Mouse (Mus musculus) heart, embryonic 12.5 days (tissue): ENCODE measurements around the gene Mettl11b. TPM values are rescaled to one million over a fixed set of nuclear protein-coding genes. Genes with fewer than 3 reads are reported as not detected.

Experiments
- ATAC-seq: fragments of 200-750 bp; cut with Nextera tagmentation; 2 replicates; pipeline ENCODE4 v1.8.0; 2017; ENCODE audit warnings: moderate TSS enrichment, moderate library complexity; ENCODE audit not compliant: insufficient number of reproducible peaks, low FRiP score
- H3K27ac ChIP-seq: fragments of 300-500 bp; sonication (generic); 2 replicates; pipeline ENCODE4 v1.5.1; 2016; ENCODE audit warnings: mild to moderate bottlenecking, moderate library complexity; ENCODE audit not compliant: poor library complexity, severe bottlenecking
- H3K27me3 ChIP-seq: fragments of 300-500 bp; sonication (generic); replicated peaks from 2 replicates; pipeline ENCODE4 v1.6.1; 2016; ENCODE audit warnings: mild to moderate bottlenecking, moderate library complexity
- H3K36me3 ChIP-seq: fragments of 300-500 bp; sonication (generic); 2 replicates; pipeline ENCODE4 v1.6.1; 2016; ENCODE audit warnings: mild to moderate bottlenecking, moderate library complexity
- H3K4me1 ChIP-seq: fragments of 300-500 bp; sonication (generic); replicated peaks from 2 replicates; pipeline ENCODE4 v1.6.1; 2016; ENCODE audit warnings: mild to moderate bottlenecking
- H3K4me2 ChIP-seq: fragments of 300-500 bp; sonication (generic); 2 replicates; pipeline ENCODE4 v1.6.1; 2016; ENCODE audit warnings: mild to moderate bottlenecking, moderate library complexity
- H3K4me3 ChIP-seq: fragments of 300-500 bp; sonication (generic); 2 replicates; pipeline ENCODE4 v1.5.1; 2016; ENCODE audit warnings: mild to moderate bottlenecking
- H3K9ac ChIP-seq: fragments of 300-500 bp; sonication (generic); 2 replicates; pipeline ENCODE4 v1.6.1; 2016; ENCODE audit warnings: mild to moderate bottlenecking, moderate library complexity
- H3K9me3 ChIP-seq: fragments of 300-500 bp; sonication (generic); replicated peaks from 2 replicates; pipeline ENCODE4 v1.6.1; 2016; ENCODE audit warnings: mild to moderate bottlenecking, moderate library complexity
- WGBS: fragments of 180-500 bp; shearing (Covaris S2); methylation state at CpG from one replicate; pipeline ENCODE4 v1.1.7; 2016; 5-methylcytosine and 5-hydroxymethylcytosine counted together
- polyA plus RNA-seq: library from polyadenylated mRNA; unstranded; fragments of >200 nt; fragmentation: Nextera tagmentation; extraction: Ambion mirVana; gene quantifications from 2 replicates; pipeline ENCODE4 v1.2.1, GENCODE M21; 2016

Mettl11b gene
- polyA plus RNA-seq, 1 experiment from 2014 or later = 0.13 TPM

DNA sequence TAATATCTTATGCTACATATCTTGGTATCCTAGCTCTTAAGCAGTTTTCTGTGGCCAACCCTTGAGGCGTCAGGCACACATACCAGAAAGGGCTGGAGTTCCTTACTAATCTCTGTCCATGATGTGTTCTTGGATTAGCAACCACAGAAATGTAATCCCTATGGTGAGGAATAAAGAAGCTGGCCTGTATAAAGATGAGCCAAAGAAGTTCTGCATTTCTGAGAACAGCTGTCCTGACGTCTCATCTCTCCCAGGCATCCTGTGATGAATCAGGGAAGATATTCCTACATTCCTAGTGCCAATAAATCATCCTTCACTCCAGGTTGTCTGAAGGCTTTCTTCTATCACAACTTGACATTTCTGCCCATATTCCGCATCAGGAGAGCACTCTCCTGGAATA is 33.2 kb downstream of the Mettl11b start:
- ATAC-seq = no peak
- no peak overlapping the region for H3K4me3 ChIP-seq
- no peak overlapping the region for H3K4me2 ChIP-seq
- H3K27me3 ChIP-seq = no peaks in the 10 kb centered on the region
- no peak overlapping the region for H3K9ac ChIP-seq
- no peaks in the 10 kb centered on the region for H3K9me3 ChIP-seq
- WGBS = 73% methylated on average over 3 of the region's 3 CpGs
- no peaks in the 10 kb centered on the region for H3K36me3 ChIP-seq
- H3K27ac ChIP-seq = no peak overlapping the region
- no peaks in the 10 kb centered on the region for H3K4me1 ChIP-seq

DNA sequence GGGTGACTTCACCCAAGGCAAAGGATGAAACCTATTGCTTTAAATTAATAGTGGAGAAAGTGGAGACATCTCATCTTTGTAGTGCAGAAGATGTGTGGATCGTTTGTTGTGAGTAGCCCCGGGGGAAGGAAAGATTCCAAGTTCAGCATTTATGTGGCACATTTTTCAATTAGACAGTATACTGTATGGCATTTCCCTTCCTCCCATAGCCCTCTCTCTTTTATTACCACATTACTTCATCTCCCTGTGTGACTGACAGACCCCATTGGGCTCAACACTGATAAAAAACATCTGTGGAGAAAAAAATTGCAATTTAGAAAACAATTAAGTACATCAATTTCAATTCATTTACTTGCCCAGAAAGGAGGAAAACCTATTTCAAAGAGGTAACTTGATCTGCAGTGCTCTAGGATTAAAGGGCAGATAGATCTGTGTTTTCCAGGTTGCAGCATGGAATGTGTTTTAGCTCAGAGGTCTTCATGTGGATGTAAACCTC is 42.0 kb downstream of the Mettl11b start:
- no peak overlapping the region for H3K9ac ChIP-seq
- H3K4me3 ChIP-seq = no peak overlapping the region
- ATAC-seq = no peak
- no peak overlapping the region for H3K27ac ChIP-seq
- H3K4me1 ChIP-seq = no peaks in the 10 kb centered on the region
- H3K9me3 ChIP-seq = no peaks in the 10 kb centered on the region
- no peaks in the 10 kb centered on the region for H3K36me3 ChIP-seq
- no peak overlapping the region for H3K4me2 ChIP-seq
- WGBS = 68% methylated on average over 2 of the region's 2 CpGs
- no peaks in the 10 kb centered on the region for H3K27me3 ChIP-seq

DNA sequence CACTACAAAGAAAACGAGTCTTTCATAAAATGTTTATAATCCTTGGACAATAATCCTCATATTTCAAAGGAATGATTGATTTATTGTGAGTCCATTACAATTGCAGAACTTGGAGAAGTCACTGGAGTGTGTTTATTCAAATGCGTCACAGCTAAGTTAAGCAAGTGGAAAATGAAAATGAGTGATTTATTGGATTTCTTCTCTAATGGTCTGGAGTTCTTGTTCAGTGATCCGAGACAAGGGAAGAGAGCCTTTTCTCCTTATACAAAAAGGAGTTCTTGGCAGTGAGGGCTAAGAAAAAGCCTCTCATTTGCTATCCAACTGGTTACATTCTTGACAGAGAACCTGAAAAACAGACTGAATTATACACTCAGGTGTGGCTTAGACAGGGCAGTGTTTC is 42.9 kb downstream of the Mettl11b start:
- Histone ChIP-seq H3K4me2 (no peak overlapping the region), H3K27me3 (no peaks in the 10 kb centered on the region), H3K36me3 (no peaks in the 10 kb centered on the region), H3K27ac (no peak overlapping the region), H3K9ac (no peak overlapping the region), H3K9me3 (no peaks in the 10 kb centered on the region), H3K4me1 (no peaks in the 10 kb centered on the region), H3K4me3 (no peak overlapping the region)
- ATAC-seq = no peak
- WGBS = 74% methylated on average over 3 of the region's 3 CpGs

DNA sequence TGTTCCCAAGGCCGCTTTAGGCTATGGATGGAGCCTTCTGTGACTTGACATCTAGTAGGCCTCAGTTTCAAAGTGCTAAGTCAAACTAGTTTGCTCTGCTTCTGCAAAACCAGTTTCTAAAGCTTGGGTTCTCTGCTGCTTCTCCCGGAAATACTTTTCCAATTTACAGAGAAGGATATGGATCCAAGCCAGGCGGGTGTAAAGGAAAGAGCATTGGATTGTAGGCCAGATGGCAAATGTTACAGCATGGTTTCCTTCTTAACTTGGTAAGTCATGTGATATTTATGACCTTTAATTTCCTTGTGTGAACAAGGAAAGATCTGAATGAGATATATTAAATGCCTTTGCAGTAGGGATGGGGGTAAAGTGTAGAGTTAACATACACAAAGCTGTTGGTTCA is 52.2 kb downstream of the Mettl11b start:
- Histone ChIP-seq H3K9me3 (no peaks in the 10 kb centered on the region), H3K4me3 (no peak overlapping the region), H3K36me3 (no peaks in the 10 kb centered on the region), H3K4me2 (no peak overlapping the region), H3K27ac (no peak overlapping the region), H3K4me1 (no peaks in the 10 kb centered on the region), H3K27me3 (no peaks in the 10 kb centered on the region), H3K9ac (no peak overlapping the region)
- ATAC-seq = no peak
- 81% methylated on average over 3 of the region's 3 CpGs for WGBS

DNA sequence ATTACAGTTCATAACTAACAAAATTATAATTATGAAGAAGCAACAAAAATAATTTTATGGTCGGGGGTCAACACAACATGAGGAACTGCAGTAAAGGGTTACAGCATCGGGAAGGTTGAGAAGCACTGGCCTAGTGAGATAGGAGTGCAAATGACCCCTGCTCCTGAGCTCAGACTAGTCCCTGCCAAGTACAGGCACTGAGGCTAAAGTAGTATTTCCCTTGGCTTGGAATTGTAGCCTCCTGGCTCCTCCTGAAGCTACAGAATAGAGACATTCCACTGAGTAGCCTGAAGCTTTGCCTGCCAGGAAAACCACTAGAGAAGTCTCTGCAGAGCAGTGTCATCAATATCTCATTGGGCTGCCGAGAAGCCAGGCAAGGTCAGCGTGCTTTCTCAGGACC is 53.7 kb downstream of the Mettl11b start:
- Histone ChIP-seq H3K9ac (no peak overlapping the region), H3K27ac (no peak overlapping the region), H3K27me3 (no peaks in the 10 kb centered on the region), H3K36me3 (no peaks in the 10 kb centered on the region), H3K4me2 (no peak overlapping the region), H3K4me1 (no peaks in the 10 kb centered on the region), H3K9me3 (no peaks in the 10 kb centered on the region), H3K4me3 (no peak overlapping the region)
- no peak for ATAC-seq
- WGBS = 74% methylated on average over 4 of the region's 4 CpGs

DNA sequence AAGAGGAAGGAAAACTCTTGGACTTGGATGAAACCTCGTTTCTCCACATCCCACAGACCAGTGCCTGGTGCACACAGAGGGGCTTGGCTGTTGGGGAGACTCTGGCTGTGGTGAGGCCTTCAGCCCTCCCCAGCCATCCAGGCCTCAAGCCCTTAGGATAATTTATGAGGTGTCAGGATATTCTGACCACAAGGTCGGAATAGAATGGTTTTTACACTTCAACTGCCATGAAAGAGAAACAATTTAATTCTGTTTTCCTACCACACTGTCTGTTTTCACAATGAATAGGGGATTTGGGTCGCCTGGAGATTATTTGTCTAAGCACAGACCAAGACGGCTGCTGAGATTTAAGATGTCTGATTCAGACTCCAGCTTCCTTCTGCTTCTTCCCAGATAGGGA is 54.3 kb downstream of the Mettl11b start:
- no peaks in the 10 kb centered on the region for H3K27me3 ChIP-seq
- no peak for ATAC-seq
- H3K9me3 ChIP-seq = no peaks in the 10 kb centered on the region
- no peaks in the 10 kb centered on the region for H3K36me3 ChIP-seq
- H3K4me2 ChIP-seq = no peak overlapping the region
- H3K4me1 ChIP-seq = no peaks in the 10 kb centered on the region
- H3K9ac ChIP-seq = no peak overlapping the region
- 43% methylated on average over 4 of the region's 4 CpGs for WGBS
- H3K4me3 ChIP-seq = no peak overlapping the region
- no peak overlapping the region for H3K27ac ChIP-seq

DNA sequence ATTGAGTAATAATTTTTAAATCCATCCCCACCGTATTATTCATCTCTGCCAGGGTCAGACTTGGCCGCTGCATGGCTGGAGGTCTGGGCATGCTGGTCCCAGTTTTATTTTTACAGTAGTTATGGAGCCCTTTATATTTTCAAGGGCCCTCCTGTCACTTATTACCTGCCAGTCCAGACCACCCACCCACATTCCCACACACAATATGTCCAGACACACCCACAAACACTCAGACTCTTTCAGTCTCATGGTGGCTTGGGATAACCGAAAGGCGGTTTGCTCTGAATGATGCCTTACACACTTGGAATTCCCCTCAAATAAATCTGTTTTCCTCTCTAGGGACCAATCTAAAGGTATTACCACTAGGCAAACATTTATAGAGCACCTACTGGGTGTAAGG is 55.1 kb downstream of the Mettl11b start:
- Histone ChIP-seq H3K4me2 (no peak overlapping the region), H3K4me3 (no peak overlapping the region), H3K27ac (no peak overlapping the region), H3K36me3 (no peaks in the 10 kb centered on the region), H3K4me1 (no peaks in the 10 kb centered on the region), H3K9ac (no peak overlapping the region), H3K27me3 (no peaks in the 10 kb centered on the region), H3K9me3 (no peaks in the 10 kb centered on the region)
- ATAC-seq = no peak
- 89% methylated on average over 4 of the region's 4 CpGs for WGBS

DNA sequence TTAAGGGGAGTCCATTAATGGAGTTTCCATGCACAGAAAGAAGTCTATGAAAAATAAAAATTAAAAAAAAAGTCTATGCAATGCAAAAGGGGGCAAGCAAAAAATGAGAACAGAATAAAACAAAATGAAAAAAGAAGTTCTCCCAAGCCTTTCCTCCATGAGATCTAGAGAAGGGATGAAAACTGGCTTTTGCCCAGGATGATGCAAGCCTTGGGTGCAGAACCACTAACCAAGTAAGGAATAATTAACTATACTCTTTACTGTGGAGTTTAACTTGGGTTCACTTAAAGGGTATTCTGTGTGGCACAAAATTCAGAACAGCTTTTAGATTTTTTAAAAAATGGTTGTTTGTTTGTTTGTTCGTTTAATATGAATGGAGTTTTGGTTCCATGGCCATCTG is 62.6 kb downstream of the Mettl11b start:
- H3K9ac ChIP-seq = no peak overlapping the region
- no peaks in the 10 kb centered on the region for H3K27me3 ChIP-seq
- H3K4me2 ChIP-seq = no peak overlapping the region
- ATAC-seq = no peak
- no peaks in the 10 kb centered on the region for H3K36me3 ChIP-seq
- 71% methylated on average over 1 of the region's 1 CpGs for WGBS
- H3K4me1 ChIP-seq = no peaks in the 10 kb centered on the region
- H3K9me3 ChIP-seq = no peaks in the 10 kb centered on the region
- H3K4me3 ChIP-seq = no peak overlapping the region
- no peak overlapping the region for H3K27ac ChIP-seq

DNA sequence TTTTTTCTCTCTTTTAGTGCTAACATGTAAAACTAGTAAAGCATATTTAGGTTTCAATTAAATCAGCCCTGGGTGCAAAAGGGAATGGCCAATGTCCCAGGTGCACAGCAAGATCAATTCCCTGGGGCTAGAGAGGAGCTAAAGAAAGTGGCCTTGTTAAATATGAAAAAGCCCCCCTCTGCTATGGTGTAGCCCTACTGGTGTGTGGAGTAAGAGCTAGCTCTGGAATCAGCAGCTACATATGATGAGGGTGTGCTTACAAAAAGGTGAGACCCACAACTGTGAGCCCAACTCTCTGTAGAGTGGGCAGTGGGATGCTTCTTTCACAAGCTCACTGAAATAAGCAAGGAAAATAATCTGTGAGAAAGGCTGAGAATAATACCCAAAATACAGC is 66.5 kb downstream of the Mettl11b start:
- no peak overlapping the region for H3K4me3 ChIP-seq
- no peaks in the 10 kb centered on the region for H3K36me3 ChIP-seq
- no peaks in the 10 kb centered on the region for H3K27me3 ChIP-seq
- no peak overlapping the region for H3K9ac ChIP-seq
- ATAC-seq = no peak
- no peak overlapping the region for H3K27ac ChIP-seq
- H3K4me2 ChIP-seq = no peak overlapping the region
- H3K9me3 ChIP-seq = no peaks in the 10 kb centered on the region
- H3K4me1 ChIP-seq = no peaks in the 10 kb centered on the region

DNA sequence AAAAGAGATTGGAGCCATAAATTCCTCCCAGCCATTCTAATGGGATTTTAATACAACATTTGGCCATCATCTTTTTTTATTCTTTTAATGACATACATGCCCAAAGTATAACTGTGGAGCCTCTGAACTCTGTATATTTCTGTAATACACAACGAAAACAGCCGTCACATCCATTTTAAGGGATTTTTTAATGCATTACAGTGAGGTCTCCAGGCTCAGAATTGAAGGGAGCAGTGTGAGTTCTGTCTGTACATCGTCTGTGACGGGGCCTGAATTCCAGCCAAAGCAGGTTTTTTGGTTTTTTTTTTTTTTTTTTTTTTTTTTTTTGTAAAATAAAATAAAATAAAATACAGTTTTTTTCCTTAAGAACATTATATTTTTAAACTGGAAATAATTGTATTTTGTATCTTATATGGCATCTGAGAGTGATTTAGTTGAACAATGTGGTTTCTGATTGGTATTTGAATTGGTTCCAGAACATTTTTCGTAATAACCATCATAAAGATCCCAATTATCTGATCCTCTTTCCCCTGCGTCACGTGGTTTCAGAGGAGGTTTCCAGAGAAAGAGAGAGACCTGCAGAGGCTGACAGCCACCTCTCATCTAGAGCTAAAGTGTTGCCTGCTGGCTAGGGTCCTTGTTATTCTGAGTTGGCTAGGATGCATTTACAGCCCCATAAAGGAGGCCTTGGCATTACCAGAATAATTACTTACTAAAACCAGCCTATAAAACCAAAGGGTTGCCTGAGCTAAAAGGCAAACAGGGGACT is 67.1 kb downstream of the Mettl11b start:
- Histone ChIP-seq H3K4me2 (no peak overlapping the region), H3K9me3 (no peaks in the 10 kb centered on the region), H3K27me3 (no peaks in the 10 kb centered on the region), H3K4me1 (no peaks in the 10 kb centered on the region), H3K9ac (no peak overlapping the region), H3K4me3 (no peak overlapping the region), H3K27ac (no peak overlapping the region), H3K36me3 (no peaks in the 10 kb centered on the region)
- WGBS = 67% methylated on average over 7 of the region's 7 CpGs
- no peak for ATAC-seq

DNA sequence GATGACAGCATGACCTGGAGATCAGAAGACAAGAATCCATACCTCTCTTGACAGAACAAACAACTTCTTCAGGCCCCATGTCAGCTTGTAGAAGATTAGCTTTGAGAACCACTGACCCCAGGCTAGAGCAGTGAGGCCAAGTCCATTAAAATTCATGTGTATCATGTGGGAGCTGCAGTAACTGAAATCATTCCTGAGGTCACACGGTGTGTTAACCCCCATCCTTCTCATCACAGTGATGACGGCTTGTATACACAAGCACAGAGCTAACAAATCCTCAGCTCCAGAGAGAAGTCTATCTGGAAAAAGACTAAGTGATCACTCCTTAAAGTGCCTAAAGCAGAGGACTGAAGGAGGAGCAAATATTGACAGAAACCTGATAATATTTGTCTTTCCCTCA is 68.0 kb downstream of the Mettl11b start:
- ATAC-seq = no peak
- Histone ChIP-seq H3K9ac (no peak overlapping the region), H3K36me3 (no peaks in the 10 kb centered on the region), H3K27ac (no peak overlapping the region), H3K27me3 (no peaks in the 10 kb centered on the region), H3K4me2 (no peak overlapping the region), H3K4me1 (no peaks in the 10 kb centered on the region), H3K4me3 (no peak overlapping the region), H3K9me3 (no peaks in the 10 kb centered on the region)
- 65% methylated on average over 2 of the region's 2 CpGs for WGBS

DNA sequence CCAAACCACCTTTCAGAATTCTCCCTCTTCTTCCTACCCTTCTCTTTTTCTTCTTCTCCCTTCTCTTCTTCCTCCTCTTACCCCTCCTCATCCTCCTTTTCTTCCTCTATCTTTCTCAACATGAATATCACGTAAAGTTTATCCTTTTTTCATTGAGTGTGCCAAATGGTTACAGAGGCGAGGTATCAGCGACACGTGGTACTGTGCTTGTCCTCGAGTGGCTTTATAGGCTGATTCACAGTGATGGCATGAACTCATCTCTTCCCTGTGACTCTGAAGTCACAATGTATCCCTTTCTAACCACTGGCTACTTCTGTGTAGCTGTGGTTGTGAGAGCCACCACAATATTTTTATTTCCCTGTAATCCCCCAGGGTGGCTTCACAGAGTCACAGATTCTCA is 68.6 kb downstream of the Mettl11b start:
- H3K36me3 ChIP-seq = no peaks in the 10 kb centered on the region
- H3K4me2 ChIP-seq = no peak overlapping the region
- no peak overlapping the region for H3K4me3 ChIP-seq
- no peak for ATAC-seq
- H3K4me1 ChIP-seq = no peaks in the 10 kb centered on the region
- H3K27me3 ChIP-seq = no peaks in the 10 kb centered on the region
- no peak overlapping the region for H3K27ac ChIP-seq
- no peaks in the 10 kb centered on the region for H3K9me3 ChIP-seq
- H3K9ac ChIP-seq = no peak overlapping the region
- 86% methylated on average over 5 of the region's 5 CpGs for WGBS
